Mouse (Mus musculus): ENCODE measurements around the gene Gm10666.
"Not testable (repeated sequence)": the region's sequence is repeated elsewhere in the genome, so short reads cannot be mapped to it uniquely, and the experiment has no call there.

Gm10666 gene

GRCm38 (mm10) chr7:22134641-22135040 is at the start of gene Gm10666:
TSS of gene Gm10666 (minus strand) at chr7:22134741.
- not testable (repeated sequence) for DNase-seq (ENCODE audit: low read depth, low spot score)

DNA sequence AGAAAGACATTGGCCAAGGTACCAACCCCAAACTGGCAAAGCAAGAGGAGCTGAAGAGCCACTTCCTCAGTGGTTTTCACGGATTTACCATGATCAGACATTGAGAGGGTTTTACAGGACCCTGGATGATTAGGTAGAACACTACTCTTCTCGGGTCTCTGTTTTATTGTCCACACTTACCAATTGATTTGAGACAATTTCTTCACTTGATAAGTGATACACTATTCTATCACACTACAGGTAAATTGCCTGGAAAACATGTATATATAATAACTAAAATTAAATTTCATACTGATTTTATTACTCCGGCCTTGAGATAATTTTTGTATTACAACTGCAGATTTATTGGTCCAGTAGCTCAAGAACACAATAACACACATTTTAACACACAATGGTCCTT is 29.4 kb upstream of the Gm10666 start, which contains the start of gene Vmn1r142:
TSS of gene Vmn1r142 (minus strand) at position 101 of the 400 bp plus-strand sequence.
- not testable (repeated sequence) for DNase-seq (ENCODE audit: low read depth, low spot score)

- not testable (repeated sequence) for DNase-seq (ENCODE audit: low read depth, low spot score)
These were observed 16.4 kb downstream of the Gm10666 start, which contains the start of gene Gm16451 for GRCm38 (mm10) chr7:22118145-22118544. TSS of gene Gm16451 (minus strand) at chr7:22118245.
